Mouse (Mus musculus) CD4-positive helper T cell, adult 2 months (primary cell): ENCODE measurements around the gene Olfr552.
"Not testable (repeated sequence)": the region's sequence is repeated elsewhere in the genome, so short reads cannot be mapped to it uniquely, and the experiment has no call there.

ENCODE experiments used
- DNase-seq: peaks from one replicate; pipeline ENCODE4 v3.0.0-alpha.2; 2012; ENCODE audit warnings: low read depth, missing footprints, low spot score

The Olfr552 gene

GRCm38 (mm10) chr7:102597378-102598031 is at the start of gene Olfr552:
Olfr552 (plus strand) TSS chr7:102597770.
- DNase-seq: no peak

- DNase-seq: no peak
Measured at GRCm38 (mm10) chr7:102549570-102549969, 48.0 kb upstream of the Olfr552 start, which contains the start of gene Olfr549. Olfr549 (plus strand) TSS chr7:102549870.

- no peak for DNase-seq
Measured at GRCm38 (mm10) chr7:102553279-102553678, 44.3 kb upstream of the Olfr552 start.

- peak; percentile 91 for DNase-seq
Measured at GRCm38 (mm10) chr7:102564999-102565997, 32.3 kb upstream of the Olfr552 start, which contains the start of gene Trim21. Trim21 (minus strand) TSS chr7:102565486.

DNA sequence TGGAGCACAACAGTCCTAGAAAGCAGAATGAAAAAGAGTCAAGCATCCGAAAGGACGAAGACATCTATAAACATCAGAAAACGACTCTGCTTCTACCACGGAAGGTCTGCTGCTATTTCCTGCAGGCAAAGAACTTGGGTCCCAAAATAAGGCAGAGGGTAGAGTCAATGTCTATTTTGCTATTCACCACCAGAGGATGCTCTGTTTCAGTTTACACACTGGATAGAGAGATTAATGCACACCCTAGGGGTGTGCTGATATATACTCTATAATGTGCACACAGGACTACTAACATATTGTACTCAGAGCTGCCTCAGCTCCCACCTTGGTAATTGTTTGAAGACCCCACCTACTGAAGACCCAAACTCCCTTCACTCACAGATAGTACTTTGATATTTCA is 31.4 kb upstream of the Olfr552 start:
- DNase-seq: no peak

- DNase-seq: no peak
Measured at GRCm38 (mm10) chr7:102571142-102571541, 26.4 kb upstream of the Olfr552 start, which contains the start of gene Olfr550. Olfr550 (plus strand) TSS chr7:102571442.

- no peak for DNase-seq
Measured at GRCm38 (mm10) chr7:102573174-102573830, 24.3 kb upstream of the Olfr552 start.

- DNase-seq: no peak
Measured at GRCm38 (mm10) chr7:102575998-102576397, 21.6 kb upstream of the Olfr552 start.

DNA sequence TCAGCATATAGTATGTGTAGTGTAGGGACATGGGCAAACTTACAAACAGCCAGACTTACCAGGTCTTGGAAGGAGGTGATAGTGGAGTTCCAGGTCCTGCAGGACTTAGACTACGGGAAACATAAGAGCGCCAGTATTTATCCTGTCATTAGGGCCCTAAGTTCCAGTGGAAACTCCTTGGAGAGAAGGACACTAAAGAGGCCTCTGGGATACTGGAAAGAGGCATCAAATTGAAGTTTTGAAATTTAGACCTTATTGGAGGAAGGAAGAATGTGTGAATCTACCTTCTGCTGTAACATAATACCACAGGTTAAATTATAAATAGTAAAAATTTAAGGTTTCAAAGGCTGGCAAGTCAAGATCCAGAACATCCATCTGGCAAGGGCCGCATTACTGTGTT is 5.8 kb upstream of the Olfr552 start, which contains the start of gene Olfr551:
Gene Olfr551, minus strand, starts transcription at position 101 of the 400 bp plus-strand sequence.
- DNase-seq: no peak

DNA sequence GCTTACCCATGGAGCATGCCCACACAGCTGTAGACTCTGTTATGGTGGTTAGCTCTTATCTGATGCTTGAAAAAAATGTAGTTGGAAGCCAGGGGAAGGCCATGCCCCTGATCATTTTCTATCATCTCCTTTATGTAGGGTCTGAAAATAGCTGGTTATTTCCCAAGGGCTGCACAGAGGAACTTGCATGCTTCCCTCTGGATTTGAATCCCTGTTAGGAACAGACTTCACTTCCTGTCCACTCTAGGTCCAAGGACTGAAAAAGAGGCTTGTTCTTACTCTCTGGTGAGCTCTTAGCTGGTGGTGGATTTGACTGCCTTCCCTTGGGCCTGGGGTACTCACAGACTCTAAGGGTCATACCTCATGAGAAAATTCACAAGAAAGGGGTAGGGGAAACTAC is 20.5 kb downstream of the Olfr552 start, which contains the start of gene Olfr553:
Gene Olfr553, minus strand, starts transcription at position 101 of the 400 bp plus-strand sequence.
- DNase-seq: no peak

- DNase-seq: no peak
Measured at GRCm38 (mm10) chr7:102619608-102620007, 22.0 kb downstream of the Olfr552 start.

DNA sequence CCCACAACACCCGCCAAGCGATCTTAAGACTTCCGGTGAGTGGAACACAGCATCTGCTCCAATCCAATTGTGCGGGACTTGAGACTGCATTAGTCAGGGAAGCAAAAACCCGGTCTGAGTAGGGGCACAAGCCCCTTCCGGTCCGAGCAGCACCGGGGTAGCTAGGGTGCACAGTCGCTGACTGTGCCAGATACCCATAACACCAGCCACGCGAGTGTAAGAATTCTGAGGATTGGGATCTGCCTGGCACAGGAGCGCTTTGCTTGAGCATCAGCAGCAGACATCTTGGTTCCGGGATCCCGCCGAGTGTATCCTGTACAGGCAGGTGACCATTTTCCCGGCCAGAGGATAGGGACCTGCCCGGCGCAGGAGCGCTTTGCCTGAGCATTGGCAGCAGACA is 22.8 kb downstream of the Olfr552 start:
- not testable (repeated sequence) for DNase-seq

- DNase-seq: peak; percentile 61
Measured at GRCm38 (mm10) chr7:102636665-102637064, 39.1 kb downstream of the Olfr552 start.

DNA sequence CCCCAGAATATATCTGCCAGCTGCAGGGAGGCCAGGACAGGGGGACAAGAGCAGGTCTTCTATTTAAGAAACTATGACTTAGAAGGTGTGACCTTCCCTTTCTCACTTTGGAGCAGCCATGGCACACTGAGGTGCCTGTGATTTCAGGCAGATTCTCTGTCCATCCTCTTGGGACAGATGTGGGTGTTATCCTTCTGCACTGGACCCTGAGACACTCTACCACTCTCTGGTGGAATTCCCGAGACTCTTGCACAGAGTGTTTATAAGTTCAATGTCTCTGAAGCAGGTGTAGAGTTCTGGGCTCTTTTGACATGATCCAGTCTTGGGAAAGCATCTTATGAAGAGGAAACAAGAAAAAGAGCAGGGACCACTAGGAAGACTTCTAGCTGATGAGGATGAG is 40.6 kb downstream of the Olfr552 start, which contains the start of gene Olfr554:
Gene Olfr554, plus strand, starts transcription at position 301 of the 400 bp plus-strand sequence.
- no peak for DNase-seq

DNA sequence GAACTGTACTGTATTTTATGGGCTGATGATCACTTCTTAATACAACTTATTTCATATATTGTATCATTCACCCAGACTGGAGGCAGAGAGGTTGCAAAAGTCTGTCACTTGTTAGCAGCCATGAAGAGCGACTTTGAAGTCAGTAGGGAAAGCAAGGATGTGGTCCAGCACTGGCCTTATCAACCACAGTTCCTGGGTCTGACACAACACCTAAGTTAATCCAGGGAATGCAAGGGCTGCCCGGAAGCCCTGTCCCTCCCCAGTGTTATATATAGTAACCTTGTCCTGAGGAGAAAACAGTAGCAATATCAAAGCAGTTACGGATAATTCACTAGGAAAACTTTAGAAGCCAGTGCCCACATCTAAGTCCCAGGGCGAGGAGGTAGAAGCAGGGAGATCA is 47.4 kb downstream of the Olfr552 start:
- DNase-seq: not testable (repeated sequence)
